Mouse (Mus musculus): ENCODE results near the gene Acp7. TPM values are rescaled to one million over a fixed set of nuclear protein-coding genes. Genes with fewer than 3 reads are reported as not detected.

Acp7 gene
- polyA plus RNA-seq, 1 experiment from 2014 or later: not detected

- peaks cover 28% of the 10 kb centered on the region for H3K4me1 ChIP-seq (replicated peaks; ENCODE audit: control insufficient read depth, insufficient read depth, low read length)
- ATAC-seq: no peak
- WGBS: 47% methylated on average over 1 of the region's 1 CpGs
- H3K9me3 ChIP-seq (ENCODE audit: control insufficient read depth): no peaks in the 10 kb centered on the region
- no peaks in the 10 kb centered on the region for H3K36me3 ChIP-seq (ENCODE audit: control insufficient read depth, insufficient read depth)
- H3K9ac ChIP-seq (ENCODE audit: low read depth, low read length): no peak overlapping the region
- no peak overlapping the region for H3K4me3 ChIP-seq (ENCODE audit: low read depth, low read length)
- TF ChIP-seq CTCF (IDR thresholded peaks at IDR 0.05; ENCODE audit: low read depth): no peak
- no peak overlapping the region for H3K4me2 ChIP-seq (replicated peaks; ENCODE audit: low read depth)
- H3K27ac ChIP-seq (ENCODE audit: low read depth, low read length): no peak overlapping the region
- H3K27me3 ChIP-seq (replicated peaks; ENCODE audit: control insufficient read depth, insufficient read depth, low read length): no peaks in the 10 kb centered on the region
Observed at GRCm38 (mm10) chr7:28591862-28592261, 39.3 kb downstream of the Acp7 start.

- Histone ChIP-seq H3K4me3 (ENCODE audit: low read depth, low read length) (no peak overlapping the region), H3K9ac (ENCODE audit: low read depth, low read length) (no peak overlapping the region), H3K4me1 (replicated peaks; ENCODE audit: control insufficient read depth, insufficient read depth, low read length) (peaks cover 25% of the 10 kb centered on the region; the same call in 1 of the 2 replicates), H3K27me3 (replicated peaks; ENCODE audit: control insufficient read depth, insufficient read depth, low read length) (no peaks in the 10 kb centered on the region), H3K9me3 (ENCODE audit: control insufficient read depth) (no peaks in the 10 kb centered on the region), H3K27ac (ENCODE audit: low read depth, low read length) (no peak overlapping the region), H3K4me2 (replicated peaks; ENCODE audit: low read depth) (no peak overlapping the region), H3K36me3 (ENCODE audit: control insufficient read depth, insufficient read depth) (no peaks in the 10 kb centered on the region)
- ATAC-seq: no peak
- TF ChIP-seq CTCF (IDR thresholded peaks at IDR 0.05; ENCODE audit: low read depth): no peak
Observed at GRCm38 (mm10) chr7:28587644-28588043, 43.5 kb downstream of the Acp7 start.

GRCm38 (mm10) chr7:28586663-28587411 lies 44.3 kb downstream of the Acp7 start:
- H3K9ac ChIP-seq (ENCODE audit: low read depth, low read length): no peak overlapping the region
- WGBS: 48% methylated on average over 6 of the region's 6 CpGs
- peaks cover 19% of the 10 kb centered on the region; the same call in 1 of the 2 replicates for H3K4me1 ChIP-seq (replicated peaks; ENCODE audit: control insufficient read depth, insufficient read depth, low read length)
- ATAC-seq: no peak
- no peak overlapping the region for H3K4me2 ChIP-seq (replicated peaks; ENCODE audit: low read depth)
- TF ChIP-seq CTCF (IDR thresholded peaks at IDR 0.05; ENCODE audit: low read depth): no peak
- H3K36me3 ChIP-seq (ENCODE audit: control insufficient read depth, insufficient read depth): no peaks in the 10 kb centered on the region
- H3K27me3 ChIP-seq (replicated peaks; ENCODE audit: control insufficient read depth, insufficient read depth, low read length): no peaks in the 10 kb centered on the region
- no peak overlapping the region for H3K27ac ChIP-seq (ENCODE audit: low read depth, low read length)
- H3K4me3 ChIP-seq (ENCODE audit: low read depth, low read length): no peak overlapping the region
- H3K9me3 ChIP-seq (ENCODE audit: control insufficient read depth): no peaks in the 10 kb centered on the region

GRCm38 (mm10) chr7:28585001-28585400 lies 46.1 kb downstream of the Acp7 start:
- Histone ChIP-seq H3K4me3 (ENCODE audit: low read depth, low read length) (no peak overlapping the region), H3K27ac (ENCODE audit: low read depth, low read length) (peak overlapping the region; percentile 54), H3K9ac (ENCODE audit: low read depth, low read length) (no peak overlapping the region), H3K4me1 (replicated peaks; ENCODE audit: control insufficient read depth, insufficient read depth, low read length) (peaks cover 12% of the 10 kb centered on the region; the same call in 1 of the 2 replicates), H3K9me3 (ENCODE audit: control insufficient read depth) (no peaks in the 10 kb centered on the region), H3K36me3 (ENCODE audit: control insufficient read depth, insufficient read depth) (no peaks in the 10 kb centered on the region), H3K4me2 (replicated peaks; ENCODE audit: low read depth) (0 out of 2 replicates have a peak overlapping the region, but pooled peaks have one; percentile 48), H3K27me3 (replicated peaks; ENCODE audit: control insufficient read depth, insufficient read depth, low read length) (no peaks in the 10 kb centered on the region)
- 64% methylated on average over 6 of the region's 6 CpGs for WGBS
- ATAC-seq: no peak
- no peak for TF ChIP-seq CTCF (IDR thresholded peaks at IDR 0.05; ENCODE audit: low read depth)

- no peak overlapping the region for H3K9ac ChIP-seq (ENCODE audit: low read depth, low read length)
- H3K4me3 ChIP-seq (ENCODE audit: low read depth, low read length): no peak overlapping the region
- H3K27ac ChIP-seq (ENCODE audit: low read depth, low read length): peak overlapping the region; percentile 80
- TF ChIP-seq CTCF (IDR thresholded peaks at IDR 0.05; ENCODE audit: low read depth): no peak
- peak overlapping the region; percentile 48 for H3K4me2 ChIP-seq (replicated peaks; ENCODE audit: low read depth)
- WGBS: 40% methylated on average over 4 of the region's 4 CpGs
- no peaks in the 10 kb centered on the region for H3K27me3 ChIP-seq (replicated peaks; ENCODE audit: control insufficient read depth, insufficient read depth, low read length)
- no peaks in the 10 kb centered on the region for H3K9me3 ChIP-seq (ENCODE audit: control insufficient read depth)
- no peaks in the 10 kb centered on the region for H3K36me3 ChIP-seq (ENCODE audit: control insufficient read depth, insufficient read depth)
- ATAC-seq: no peak
- peaks cover 12% of the 10 kb centered on the region for H3K4me1 ChIP-seq (replicated peaks; ENCODE audit: control insufficient read depth, insufficient read depth, low read length)
Observed at GRCm38 (mm10) chr7:28584468-28584867, 46.7 kb downstream of the Acp7 start.

GRCm38 (mm10) chr7:28583570-28584344 lies 47.4 kb downstream of the Acp7 start:
- no peaks in the 10 kb centered on the region for H3K27me3 ChIP-seq (replicated peaks; ENCODE audit: control insufficient read depth, insufficient read depth, low read length)
- TF ChIP-seq CTCF (IDR thresholded peaks at IDR 0.05; ENCODE audit: low read depth): no peak
- H3K27ac ChIP-seq (ENCODE audit: low read depth, low read length): peak overlapping the region; percentile 80
- 0 out of 2 replicates have a peak, but pooled peaks cover 3% of the 10 kb centered on the region for H3K36me3 ChIP-seq (ENCODE audit: control insufficient read depth, insufficient read depth)
- WGBS: 46% methylated on average over 8 of the region's 8 CpGs
- H3K4me1 ChIP-seq (replicated peaks; ENCODE audit: control insufficient read depth, insufficient read depth, low read length): peaks cover 13% of the 10 kb centered on the region
- H3K4me2 ChIP-seq (replicated peaks; ENCODE audit: low read depth): peak overlapping the region; percentile 48
- no peak overlapping the region for H3K4me3 ChIP-seq (ENCODE audit: low read depth, low read length)
- H3K9ac ChIP-seq (ENCODE audit: low read depth, low read length): no peak overlapping the region
- peak; percentile 85 for ATAC-seq
- no peaks in the 10 kb centered on the region for H3K9me3 ChIP-seq (ENCODE audit: control insufficient read depth)

All from intestine, postnatal 0 days (tissue).